Mouse (Mus musculus) heart, postnatal 0 days (tissue): ENCODE measurements around the gene Ralbp1.

Experiments
- CTCF ChIP-seq: IDR thresholded peaks from 2 replicates; pipeline ENCODE4 v1.5.1; 2016; ENCODE audit warnings: antibody characterized with exemption, control low read depth, low read depth
- EP300 ChIP-seq: IDR thresholded peaks from 2 replicates; pipeline ENCODE4 v1.6.1; 2016; ENCODE audit warnings: antibody characterized with exemption, low read depth

GRCm38 (mm10) chr17:65903826-65904225, 18.2 kb upstream of the Ralbp1 start:
- TF ChIP-seq EP300, result no peak
- no peak for TF ChIP-seq CTCF
